Mouse (Mus musculus) lung, adult 2 months (tissue): ENCODE measurements around the gene Phykpl.

Experiments
- CTCF ChIP-seq: fragments of 200-500 bp; IDR thresholded peaks from 2 replicates; pipeline ENCODE4 v1.5.1; 2011; ENCODE audit warnings: mild to moderate bottlenecking, low read length, control low read depth; ENCODE audit not compliant: insufficient read depth
- POLR2A ChIP-seq: fragments of 200-500 bp; IDR thresholded peaks from 2 replicates; pipeline ENCODE4 v1.6.1; 2011; ENCODE audit warnings: low read depth, mild to moderate bottlenecking, control low read depth, low read length, borderline replicate concordance; ENCODE audit errors: extremely low read depth

DNA sequence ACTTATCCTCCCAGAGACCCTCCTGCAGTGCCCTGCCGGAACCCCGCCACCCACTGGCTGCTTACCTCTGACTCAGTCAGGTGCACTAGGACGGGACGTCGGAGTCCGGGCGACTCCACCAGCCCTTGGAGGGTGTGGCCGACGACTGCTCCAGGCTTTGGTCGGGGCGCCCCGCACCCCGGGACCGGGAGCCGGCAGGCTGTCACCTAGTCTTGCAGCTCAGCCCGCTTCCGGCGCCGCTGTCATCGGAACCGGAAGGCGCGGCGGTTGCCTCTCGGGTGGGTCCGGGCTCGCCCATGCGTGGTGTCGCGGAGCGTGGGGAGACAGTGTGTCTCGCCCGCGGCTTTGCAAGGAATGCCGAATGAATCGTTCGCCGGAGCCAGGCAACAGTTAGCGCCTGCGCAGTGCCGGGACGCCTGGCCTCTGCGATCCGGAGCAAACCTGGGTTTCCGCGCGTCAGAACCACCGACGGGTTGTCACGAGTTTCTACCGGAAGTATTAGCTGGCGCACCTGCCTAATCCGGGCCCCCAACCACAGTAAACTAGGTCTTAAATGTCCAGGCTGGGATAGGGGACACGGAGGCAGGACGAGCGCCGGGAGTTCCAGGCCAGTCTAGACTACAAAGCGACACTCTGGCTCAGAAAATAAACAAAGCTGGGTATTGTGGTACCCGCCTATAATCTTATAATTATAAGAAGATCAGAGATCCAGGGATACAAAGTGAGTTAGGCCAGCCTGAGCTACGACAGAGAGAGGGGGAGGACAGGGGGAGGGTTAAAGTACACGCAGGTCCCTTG lies 51.2 kb downstream of the Phykpl start, which contains the start of gene Rmnd5b:
- TF ChIP-seq CTCF (no peak), POLR2A (peak; percentile 49; the same call in 1 of the 2 replicates)
